ENCODE assay signal across 8 mouse cellular contexts in genomic region chr2:130634006-130634738, GRCm38 (mm10). TPM values are rescaled to one million over a fixed set of nuclear protein-coding genes. Genes with fewer than 3 reads are reported as not detected.
DNase-seq lines count a peak whose midpoint lies in the region; ATAC-seq and TF ChIP-seq lines count a peak whose summit lies in the region.

No protein-coding gene starts in this region.

- H3K36me3 ChIP-seq in kidney, embryonic 14.5 days (ENCODE audit: control insufficient read depth, insufficient read depth, low read length), result no peaks in the 10 kb centered on the region
- H3K36me3 ChIP-seq in hindbrain, embryonic 10.5 days, result 0 out of 2 replicates have a peak, but pooled peaks cover 3% of the 10 kb centered on the region
- H3K36me3 ChIP-seq in midbrain, embryonic 13.5 days, result no peaks in the 10 kb centered on the region

- peak overlapping the region; percentile 81 for H3K4me2 ChIP-seq in kidney, embryonic 14.5 days (replicated peaks; ENCODE audit: low read depth, low read length)
- H3K4me2 ChIP-seq in midbrain, embryonic 13.5 days (replicated peaks), result peak overlapping the region; percentile 59

- H3K9me3 ChIP-seq in kidney, embryonic 14.5 days (ENCODE audit: control insufficient read depth, low read length), result no peaks in the 10 kb centered on the region
- no peaks in the 10 kb centered on the region for H3K9me3 ChIP-seq in hindbrain, embryonic 10.5 days
- H3K9me3 ChIP-seq in midbrain, embryonic 13.5 days, result no peaks in the 10 kb centered on the region

- H3K27ac ChIP-seq in kidney, embryonic 14.5 days (ENCODE audit: low read depth, low read length), result no peak overlapping the region
- H3K27ac ChIP-seq in cerebellum, adult 2 months (ENCODE audit: insufficient read depth, low read length), result peak overlapping the region; percentile 85
- H3K27ac ChIP-seq in hindbrain, embryonic 10.5 days, result peak overlapping the region; percentile 81
- H3K27ac ChIP-seq in midbrain, embryonic 13.5 days, result no peak overlapping the region

- ATAC-seq in kidney, embryonic 14.5 days (ENCODE audit: low FRiP score, low TSS enrichment), result no peak
- peak; percentile 31 for ATAC-seq in midbrain, embryonic 13.5 days

- H3K9ac ChIP-seq in kidney, embryonic 14.5 days (ENCODE audit: low read depth, low read length), result peak overlapping the region; percentile 50; the same call in 1 of the 2 replicates
- peak overlapping the region; percentile 67; the same call in 1 of the 2 replicates for H3K9ac ChIP-seq in midbrain, embryonic 13.5 days (replicated peaks)

- DNase-seq in kidney, adult 11 months, result no peak
- DNase-seq in cerebellum, adult 2 months, result peak; percentile 86 to 91
- DNase-seq in hindbrain, embryonic 10.5 days (ENCODE audit: low spot score), result peak; percentile 53
- no peak for DNase-seq in adrenal gland, postnatal 36 days
- no peak for DNase-seq in ovary, adult 18-20 months (ENCODE audit: low spot score)
- no peak for DNase-seq in urinary bladder, postnatal 36 days (ENCODE audit: low spot score in 2 of 2)

- peak overlapping the region; percentile 36 for H3K4me3 ChIP-seq in kidney, embryonic 14.5 days (ENCODE audit: low read length)
- peak overlapping the region; percentile 27 for H3K4me3 ChIP-seq in cerebellum, adult 2 months (replicated peaks; ENCODE audit: insufficient read depth, low read depth, low read length)
- peak overlapping the region; percentile 52 for H3K4me3 ChIP-seq in hindbrain, embryonic 10.5 days
- H3K4me3 ChIP-seq in midbrain, embryonic 13.5 days (replicated peaks), result peak overlapping the region; percentile 33

- no peak for TF ChIP-seq POLR2A in cerebellum, adult 2 months (IDR thresholded peaks at IDR 0.05; ENCODE audit: borderline replicate concordance, insufficient read depth, low read length)

- no peak for TF ChIP-seq CTCF in cerebellum, adult 2 months (IDR thresholded peaks at IDR 0.05; ENCODE audit: borderline replicate concordance, insufficient read depth, low read depth, low read length)

- 20% methylated on average over 14 of the region's 14 CpGs for WGBS in kidney, embryonic 14.5 days
- WGBS in cerebellum, adult 2 months, result 10% methylated on average over 14 of the region's 14 CpGs
- 10% methylated on average over 14 of the region's 14 CpGs for WGBS in hindbrain, embryonic 10.5 days
- WGBS in midbrain, embryonic 13.5 days, result 12% methylated on average over 14 of the region's 14 CpGs

- peaks cover 42% of the 10 kb centered on the region for H3K27me3 ChIP-seq in kidney, embryonic 14.5 days (ENCODE audit: control insufficient read depth, insufficient read depth, low read length)
- no peaks in the 10 kb centered on the region for H3K27me3 ChIP-seq in cerebellum, adult 2 months (ENCODE audit: control insufficient read depth, insufficient read depth, low read length)
- H3K27me3 ChIP-seq in hindbrain, embryonic 10.5 days (ENCODE audit: insufficient read depth, poor library complexity, severe bottlenecking), result peaks cover 78% of the 10 kb centered on the region
- H3K27me3 ChIP-seq in midbrain, embryonic 13.5 days, result peaks cover 70% of the 10 kb centered on the region

- peaks cover 21% of the 10 kb centered on the region for H3K4me1 ChIP-seq in kidney, embryonic 14.5 days (ENCODE audit: control insufficient read depth, insufficient read depth, low read length)
- peaks cover 37% of the 10 kb centered on the region for H3K4me1 ChIP-seq in cerebellum, adult 2 months (ENCODE audit: control insufficient read depth, insufficient read depth, low read length)
- peaks cover 54% of the 10 kb centered on the region for H3K4me1 ChIP-seq in hindbrain, embryonic 10.5 days (replicated peaks)
- H3K4me1 ChIP-seq in midbrain, embryonic 13.5 days (replicated peaks), result peaks cover 33% of the 10 kb centered on the region

RNA-seq across cellular contexts. Expression of gene Ubox5, which starts 4.3 kb away (rescaled TPM):
- polyA plus RNA-seq in kidney, embryonic 14.5 days (2014; fragmentation: Nextera tagmentation; extraction: Ambion mirVana), result 13.0 and 16.2 TPM in 2 replicates
- polyA plus RNA-seq in cerebellum, adult 2 months (2012; rRNA removed), result 9.6 and 9.8 TPM in 2 replicates
- 19.4 and 19.8 TPM in 2 replicates for polyA plus RNA-seq in hindbrain, embryonic 10.5 days (2016; fragmentation: Nextera tagmentation; extraction: Ambion mirVana)
- 12.8 and 13.4 TPM in 2 replicates for polyA plus RNA-seq in midbrain, embryonic 13.5 days (2015; fragmentation: Nextera tagmentation; extraction: Ambion mirVana)
- 1 to 10 TPM; 6.3 to 6.9 TPM for total RNA-seq in adrenal gland, postnatal 36 days (2021)

RNA-seq across cellular contexts. Expression of gene Fastkd5, which starts 4.3 kb away (rescaled TPM):
- 9.8 and 22.5 TPM in 2 replicates for polyA plus RNA-seq in kidney, embryonic 14.5 days (2014; fragmentation: Nextera tagmentation; extraction: Ambion mirVana)
- polyA plus RNA-seq in cerebellum, adult 2 months (2012; rRNA removed), result 5.4 and 5.7 TPM in 2 replicates
- polyA plus RNA-seq in hindbrain, embryonic 10.5 days (2016; fragmentation: Nextera tagmentation; extraction: Ambion mirVana), result 17.7 and 19.5 TPM in 2 replicates
- 13.8 and 13.9 TPM in 2 replicates for polyA plus RNA-seq in midbrain, embryonic 13.5 days (2015; fragmentation: Nextera tagmentation; extraction: Ambion mirVana)
- total RNA-seq in adrenal gland, postnatal 36 days (2021), result 10 to 100 TPM; 11.4 to 12.9 TPM

RNA-seq across cellular contexts. Expression of gene Lzts3, which starts 8.4 kb away (rescaled TPM):
- 3.7 and 4.7 TPM in 2 replicates for polyA plus RNA-seq in kidney, embryonic 14.5 days (2014; fragmentation: Nextera tagmentation; extraction: Ambion mirVana)
- polyA plus RNA-seq in cerebellum, adult 2 months (2012; rRNA removed), result 89.4 and 94.9 TPM in 2 replicates
- 3.2 and 4.3 TPM in 2 replicates for polyA plus RNA-seq in hindbrain, embryonic 10.5 days (2016; fragmentation: Nextera tagmentation; extraction: Ambion mirVana)
- 8.0 and 9.2 TPM in 2 replicates for polyA plus RNA-seq in midbrain, embryonic 13.5 days (2015; fragmentation: Nextera tagmentation; extraction: Ambion mirVana)
- 10 to 100 TPM; 13.2 to 14.8 TPM for total RNA-seq in adrenal gland, postnatal 36 days (2021)

RNA-seq across cellular contexts. Expression of gene Ddrgk1, which starts 30.3 kb away (rescaled TPM):
- polyA plus RNA-seq in kidney, embryonic 14.5 days (2014; fragmentation: Nextera tagmentation; extraction: Ambion mirVana), result 53.5 and 55.2 TPM in 2 replicates
- 98.5 and 109 TPM in 2 replicates for polyA plus RNA-seq in cerebellum, adult 2 months (2012; rRNA removed)
- polyA plus RNA-seq in hindbrain, embryonic 10.5 days (2016; fragmentation: Nextera tagmentation; extraction: Ambion mirVana), result 47.1 and 50.7 TPM in 2 replicates
- 60.2 and 62.0 TPM in 2 replicates for polyA plus RNA-seq in midbrain, embryonic 13.5 days (2015; fragmentation: Nextera tagmentation; extraction: Ambion mirVana)
- 100 to 1,000 TPM; 199 to 232 TPM for total RNA-seq in adrenal gland, postnatal 36 days (2021)

RNA-seq across cellular contexts. Expression of gene Itpa, which starts 33.2 kb away (rescaled TPM):
- polyA plus RNA-seq in kidney, embryonic 14.5 days (2014; fragmentation: Nextera tagmentation; extraction: Ambion mirVana), result 120 and 121 TPM in 2 replicates
- polyA plus RNA-seq in cerebellum, adult 2 months (2012; rRNA removed), result 50.7 and 57.9 TPM in 2 replicates
- polyA plus RNA-seq in hindbrain, embryonic 10.5 days (2016; fragmentation: Nextera tagmentation; extraction: Ambion mirVana), result 148 and 151 TPM in 2 replicates
- polyA plus RNA-seq in midbrain, embryonic 13.5 days (2015; fragmentation: Nextera tagmentation; extraction: Ambion mirVana), result 155 and 165 TPM in 2 replicates
- 10 to 100 TPM; 28.1 to 31.2 TPM for total RNA-seq in adrenal gland, postnatal 36 days (2021)

Comparison
In these comparisons a context has a peak if more than half of its experiments do, and no peak if none do; other contexts are left out.
1. H3K27ac ChIP-seq: peak in cerebellum, adult 2 months (single experiment) and hindbrain, embryonic 10.5 days (single experiment); none in kidney, embryonic 14.5 days (single experiment) and midbrain, embryonic 13.5 days (single experiment).
2. DNase-seq: peak in cerebellum, adult 2 months (2 of 2) and hindbrain, embryonic 10.5 days (single experiment); none in kidney, adult 11 months (single experiment), adrenal gland, postnatal 36 days (0 of 2), ovary, adult 18-20 months (single experiment) and urinary bladder, postnatal 36 days (0 of 2).
3. Peak in every context shown above with its lines, with median percentiles within 50 percentile points of each other: H3K4me3 ChIP-seq.